Mouse (Mus musculus) forebrain, embryonic 16.5 days (tissue): ENCODE results near the gene Tsfm. TPM values are rescaled to one million over a fixed set of nuclear protein-coding genes. Genes with fewer than 3 reads are reported as not detected.

Experiments
- ATAC-seq: fragments of 200-750 bp; cut with Nextera tagmentation; 2 replicates; pipeline ENCODE4 v1.8.0; 2017; ENCODE audit warnings: mild to moderate bottlenecking, moderate library complexity
- H3K27ac ChIP-seq: fragments of 300-500 bp; sonication (generic); 2 replicates; pipeline ENCODE4 v1.5.1; 2014; ENCODE audit warnings: low read length, control low read depth
- H3K27me3 ChIP-seq: fragments of 300-500 bp; sonication (generic); replicated peaks from 2 replicates; pipeline ENCODE4 v1.6.1; 2014; ENCODE audit warnings: low read length; ENCODE audit not compliant: control insufficient read depth, insufficient read depth
- H3K36me3 ChIP-seq: fragments of 300-500 bp; sonication (generic); 2 replicates; pipeline ENCODE4 v1.6.1; 2014; ENCODE audit not compliant: control insufficient read depth, insufficient read depth
- H3K4me1 ChIP-seq: fragments of 300-500 bp; sonication (generic); replicated peaks from 2 replicates; pipeline ENCODE4 v1.6.1; 2014; ENCODE audit warnings: low read length; ENCODE audit not compliant: control insufficient read depth, insufficient read depth
- H3K4me2 ChIP-seq: fragments of 300-500 bp; sonication (generic); 2 replicates; pipeline ENCODE4 v1.6.1; 2014; ENCODE audit warnings: mild to moderate bottlenecking, low read length, control low read depth
- H3K4me3 ChIP-seq: fragments of 300-500 bp; sonication (generic); replicated peaks from 2 replicates; pipeline ENCODE4 v1.5.1; 2014; ENCODE audit warnings: mild to moderate bottlenecking, low read length, control low read depth
- H3K9ac ChIP-seq: fragments of 300-500 bp; sonication (generic); replicated peaks from 2 replicates; pipeline ENCODE4 v1.6.1; 2014; ENCODE audit warnings: low read depth, low read length, control low read depth
- H3K9me3 ChIP-seq: fragments of 300-500 bp; sonication (generic); 2 replicates; pipeline ENCODE4 v1.6.1; 2016; ENCODE audit warnings: low read length; ENCODE audit not compliant: control insufficient read depth
- WGBS: fragments of 180-500 bp; shearing (Covaris S2); extraction: QIAGEN DNeasy Blood & Tissue Kit; methylation state at CpG from one replicate; pipeline ENCODE4 v1.1.7; 2014; 5-methylcytosine and 5-hydroxymethylcytosine counted together
- polyA plus RNA-seq: library from polyadenylated mRNA; unstranded; fragments of >200 nt; fragmentation: Nextera tagmentation; extraction: Ambion mirVana; gene quantifications from 2 replicates; pipeline ENCODE4 v1.2.1, GENCODE M21; 2015

The Tsfm gene
- polyA plus RNA-seq, 1 experiment from 2014 or later: 66.0 TPM

DNA sequence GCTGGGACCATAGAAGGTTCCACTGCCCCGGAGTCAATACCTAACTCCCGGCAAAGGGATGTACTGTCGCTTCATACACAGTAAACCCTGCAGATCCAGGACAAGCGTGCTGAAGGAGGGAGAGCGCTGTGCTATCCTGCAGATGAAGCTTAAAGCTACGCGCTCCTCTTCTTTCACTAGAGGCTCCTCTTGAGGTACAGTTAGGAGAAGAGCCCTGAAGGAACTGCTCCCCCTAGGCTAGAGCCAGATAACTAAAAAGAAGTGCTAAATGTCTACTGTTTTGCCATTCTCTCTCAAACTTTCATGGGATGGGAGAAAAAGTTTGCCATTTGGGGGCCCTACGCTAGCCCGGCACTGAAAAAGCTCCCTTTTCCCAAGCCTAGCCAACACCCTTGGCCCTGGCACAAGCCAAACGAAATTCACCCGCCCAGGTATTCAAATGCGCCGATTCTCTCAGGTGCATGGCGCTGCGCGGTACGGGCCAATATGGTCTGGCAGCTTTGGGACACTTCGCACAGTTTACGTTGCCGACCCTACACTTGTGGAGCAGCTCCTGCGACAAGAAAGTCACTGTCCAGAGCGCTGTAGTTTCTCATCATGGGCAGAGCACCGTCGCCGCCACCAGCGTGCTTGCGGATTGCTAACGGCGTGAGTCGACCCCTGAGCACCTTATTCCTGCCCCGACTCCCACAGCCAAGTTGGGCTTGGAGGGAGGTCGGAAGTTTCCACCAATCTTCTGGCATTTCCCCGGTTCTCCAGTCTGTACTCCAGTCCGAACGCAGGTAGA, 18.2 kb upstream of the Tsfm start:
- Histone ChIP-seq H3K9me3 (no peaks in the 10 kb centered on the region), H3K4me2 (no peak overlapping the region), H3K27me3 (peaks cover 38% of the 10 kb centered on the region), H3K36me3 (no peaks in the 10 kb centered on the region), H3K4me3 (no peak overlapping the region), H3K27ac (no peak overlapping the region), H3K4me1 (0 out of 2 replicates have a peak, but pooled peaks cover 4% of the 10 kb centered on the region), H3K9ac (no peak overlapping the region)
- WGBS: 5% methylated on average over 35 of the region's 35 CpGs
- ATAC-seq: no peak

DNA sequence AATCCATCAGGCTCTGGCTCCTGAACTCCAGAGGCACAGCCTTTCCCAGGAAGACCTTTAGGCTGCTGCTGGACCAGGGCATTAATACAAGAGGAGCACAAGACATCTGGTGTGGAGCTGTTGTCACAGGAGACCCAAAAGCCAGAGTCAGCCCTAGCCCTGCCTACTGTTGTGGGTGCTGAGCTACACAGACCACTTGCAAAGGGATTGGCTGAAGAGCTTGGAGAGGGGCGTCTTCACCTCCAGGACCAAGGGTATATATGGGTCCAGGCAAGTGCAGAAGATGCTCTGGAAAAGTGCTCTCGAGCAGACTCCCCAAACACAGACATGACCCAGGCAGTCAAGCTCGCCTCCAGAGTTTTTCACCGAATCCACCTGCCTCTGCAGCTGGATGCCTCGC, 17.3 kb upstream of the Tsfm start, which contains the start of gene Cyp27b1:
TSS of gene Cyp27b1 (plus strand) at position 297 of the 400 bp plus-strand sequence.
- Histone ChIP-seq H3K27ac (no peak within 1 kb of the TSS), H3K9ac (no peak within 1 kb of the TSS), H3K4me2 (no peak within 1 kb of the TSS), H3K9me3 (no peaks in the 10 kb centered on the region), H3K36me3 (no peaks in the 10 kb centered on the region), H3K4me3 (no peak within 1 kb of the TSS), H3K27me3 (peaks cover 38% of the 10 kb centered on the region), H3K4me1 (peaks cover 4% of the 10 kb centered on the region; the same call in 1 of the 2 replicates)
- no peak for ATAC-seq
- 17% methylated on average over 5 of the region's 5 CpGs for WGBS

DNA sequence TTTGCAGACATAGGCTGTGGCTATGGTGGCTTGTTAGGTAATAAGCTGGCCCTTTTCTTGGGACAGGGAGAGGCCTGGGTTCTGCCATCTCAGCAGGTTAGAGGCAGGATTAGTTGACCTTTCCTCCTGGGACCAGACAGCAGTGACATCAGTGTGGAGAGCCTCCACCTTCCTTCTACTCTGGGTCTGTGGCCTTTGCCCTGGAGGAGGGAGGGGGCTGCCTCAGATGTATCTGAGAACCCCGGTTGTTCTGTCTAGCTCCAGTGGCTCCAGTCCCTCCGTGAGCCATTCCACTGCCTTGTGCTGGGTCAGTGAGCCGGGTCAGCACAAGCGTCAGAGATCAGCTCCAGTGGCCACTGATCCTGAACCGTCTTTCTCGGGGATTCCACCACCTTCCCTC, 12.5 kb upstream of the Tsfm start:
- Histone ChIP-seq H3K4me3 (no peak overlapping the region), H3K27me3 (peaks cover 11% of the 10 kb centered on the region; the same call in 1 of the 2 replicates), H3K36me3 (no peaks in the 10 kb centered on the region), H3K27ac (no peak overlapping the region), H3K4me2 (no peak overlapping the region), H3K9ac (no peak overlapping the region), H3K4me1 (peaks cover 12% of the 10 kb centered on the region), H3K9me3 (no peaks in the 10 kb centered on the region)
- no peak for ATAC-seq
- WGBS: 88% methylated on average over 6 of the region's 6 CpGs

DNA sequence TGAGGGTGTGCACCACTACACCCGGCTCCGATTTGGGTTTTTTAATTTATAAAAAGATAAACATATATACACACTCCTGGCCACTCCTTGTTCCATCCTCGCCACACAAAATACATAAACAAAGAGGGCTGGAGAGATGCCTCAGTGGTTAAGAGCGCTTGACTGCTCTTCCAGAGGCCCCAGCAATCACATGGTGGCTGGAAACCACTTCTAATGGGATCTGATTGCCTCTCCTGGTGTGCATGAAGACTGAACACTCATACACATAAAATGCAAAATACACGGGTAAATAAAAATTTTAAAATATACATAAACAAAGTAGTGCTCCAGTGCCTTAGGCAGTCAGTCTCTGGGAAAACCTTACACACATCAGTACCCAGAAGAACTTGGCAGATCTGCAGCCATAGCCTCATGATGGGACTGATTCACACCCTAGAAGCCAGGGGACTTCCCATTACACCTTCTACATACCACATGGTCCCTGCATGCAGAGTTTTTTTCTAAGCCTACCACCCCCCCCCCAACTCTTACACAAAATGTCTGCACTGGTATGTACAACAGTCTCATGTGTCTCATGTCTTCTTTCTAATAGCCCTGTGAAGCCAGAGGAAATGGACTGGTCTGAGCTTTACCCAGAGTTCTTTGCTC, 12.0 kb upstream of the Tsfm start:
- WGBS: 19% methylated on average over 5 of the region's 5 CpGs
- H3K36me3 ChIP-seq: no peaks in the 10 kb centered on the region
- ATAC-seq: no peak

DNA sequence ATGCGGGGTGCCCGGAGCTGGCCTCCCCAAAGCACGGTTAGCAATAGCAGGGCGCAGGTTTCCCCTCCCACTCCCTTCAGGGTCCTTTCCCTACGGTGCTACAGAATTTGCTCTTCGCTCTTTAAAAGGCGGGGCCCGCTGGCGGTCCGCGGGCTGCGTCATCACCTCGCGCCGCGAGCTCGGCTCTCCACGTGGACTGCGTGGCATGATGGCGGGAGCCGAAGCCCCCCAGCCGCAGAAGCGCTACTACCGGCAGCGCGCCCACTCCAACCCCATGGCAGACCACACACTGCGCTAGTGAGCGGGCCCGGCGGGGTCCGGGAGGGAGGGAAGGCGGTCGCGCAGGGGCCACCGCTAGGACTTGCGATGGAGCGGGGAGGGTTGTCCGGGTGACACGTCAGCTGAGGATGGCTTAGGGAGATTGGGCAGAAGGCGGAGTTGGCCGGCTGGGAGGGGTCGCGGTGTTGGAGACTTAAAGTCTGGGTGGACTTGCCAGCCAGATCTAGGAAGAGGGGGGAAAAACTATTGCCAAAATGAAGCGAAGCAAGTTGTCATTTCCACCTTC, 11.2 kb upstream of the Tsfm start:
- Histone ChIP-seq H3K4me2 (peak overlapping the region; percentile 97), H3K9me3 (no peaks in the 10 kb centered on the region), H3K27ac (no peak overlapping the region), H3K36me3 (no peaks in the 10 kb centered on the region), H3K9ac (peak overlapping the region; percentile 71), H3K4me3 (peak overlapping the region; percentile 64), H3K27me3 (0 out of 2 replicates have a peak, but pooled peaks cover 2% of the 10 kb centered on the region), H3K4me1 (peaks cover 12% of the 10 kb centered on the region)
- WGBS: under 1% methylated on average over 44 of the region's 44 CpGs
- peak; percentile 88 for ATAC-seq

More for the DNA sequence above, 12.0 kb upstream of the Tsfm start:
- H3K4me3 ChIP-seq: peak overlapping the region; percentile 64
- H3K27me3 ChIP-seq: peaks cover 5% of the 10 kb centered on the region; the same call in 1 of the 2 replicates
- peak overlapping the region; percentile 71; the same call in 1 of the 2 replicates for H3K9ac ChIP-seq
- peaks cover 12% of the 10 kb centered on the region for H3K4me1 ChIP-seq
- no peaks in the 10 kb centered on the region for H3K9me3 ChIP-seq
- H3K27ac ChIP-seq: no peak overlapping the region
- H3K4me2 ChIP-seq: peak overlapping the region; percentile 97

DNA sequence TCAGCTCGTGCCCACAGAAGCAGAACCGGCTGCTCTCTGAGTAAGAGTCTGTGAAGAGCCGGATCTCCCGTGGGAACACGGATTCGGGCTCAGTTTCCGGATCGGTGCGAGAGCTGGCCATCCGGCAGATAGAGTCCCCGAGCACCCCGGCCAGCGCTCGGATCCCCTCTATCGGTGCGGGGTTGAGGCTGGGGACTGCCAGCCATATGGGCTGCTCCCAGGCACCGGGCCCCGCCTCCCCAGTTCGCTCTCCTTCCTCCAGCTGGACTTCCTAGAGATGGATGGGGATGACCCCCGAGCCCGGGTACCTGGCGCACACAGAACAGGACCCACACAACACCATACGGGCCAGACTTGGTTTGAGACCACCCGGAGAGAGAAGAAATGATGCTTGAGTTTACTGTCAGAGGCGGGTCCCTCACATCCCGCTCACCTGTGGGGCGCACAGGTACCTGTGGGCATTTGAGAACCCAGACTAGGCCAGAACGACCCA, 10.7 kb upstream of the Tsfm start, which contains the start of the genes Mettl1 and Eef1akmt3:
TSS of gene Mettl1 (plus strand) at position 141 of the 493 bp plus-strand sequence.
TSS of gene Eef1akmt3 (minus strand) at position 240 of the 493 bp plus-strand sequence.
- no peak within 1 kb of the TSS for H3K27ac ChIP-seq
- H3K4me2 ChIP-seq: peak within 1 kb of the TSS; percentile 97
- H3K27me3 ChIP-seq: 0 out of 2 replicates have a peak, but pooled peaks cover 2% of the 10 kb centered on the region
- no peaks in the 10 kb centered on the region for H3K36me3 ChIP-seq
- ATAC-seq: peak; percentile 65
- H3K4me3 ChIP-seq: peak within 1 kb of the TSS; percentile 64
- H3K9ac ChIP-seq: peak within 1 kb of the TSS; percentile 71
- WGBS: under 1% methylated on average over 28 of the region's 28 CpGs
- H3K9me3 ChIP-seq: no peaks in the 10 kb centered on the region
- H3K4me1 ChIP-seq: peaks cover 12% of the 10 kb centered on the region

DNA sequence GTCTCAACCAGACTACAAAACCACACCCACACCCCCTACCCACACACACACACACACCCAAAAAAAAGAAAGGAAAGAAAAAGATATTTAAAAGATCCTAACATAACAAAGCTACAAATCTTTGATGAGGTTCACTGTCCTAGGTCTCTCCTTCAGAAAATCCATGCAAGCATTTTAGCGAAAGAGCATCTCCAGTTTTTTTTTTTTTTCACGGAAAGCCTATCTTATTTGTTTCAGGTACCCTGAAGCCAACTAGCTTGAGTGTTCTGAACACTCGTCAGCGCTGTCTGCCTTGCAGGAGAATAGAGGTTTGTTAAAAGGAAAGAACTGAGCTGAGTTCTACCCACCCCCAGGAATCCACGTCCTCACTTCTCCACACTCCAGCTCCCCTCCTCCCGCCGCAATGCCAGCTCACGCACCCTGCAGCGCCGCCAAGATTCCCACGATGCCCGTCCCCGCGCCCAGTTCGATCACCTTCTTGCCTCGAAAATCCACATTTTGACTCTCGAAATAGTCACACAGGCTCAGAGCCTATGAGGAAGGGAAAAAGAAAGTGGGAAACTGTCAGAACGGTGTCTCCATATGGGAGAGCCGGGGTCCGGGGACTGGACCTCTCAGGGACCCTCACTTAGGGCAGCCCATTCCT, 10.1 kb upstream of the Tsfm start:
- Histone ChIP-seq H3K4me3 (peak overlapping the region; percentile 64), H3K27me3 (0 out of 2 replicates have a peak, but pooled peaks cover 2% of the 10 kb centered on the region), H3K36me3 (no peaks in the 10 kb centered on the region), H3K4me1 (peaks cover 12% of the 10 kb centered on the region), H3K27ac (no peak overlapping the region), H3K4me2 (peak overlapping the region; percentile 97), H3K9me3 (no peaks in the 10 kb centered on the region), H3K9ac (peak overlapping the region; percentile 71)
- peak; percentile 4; the same call in 1 of the 2 replicates for ATAC-seq
- 2% methylated on average over 20 of the region's 20 CpGs for WGBS

DNA sequence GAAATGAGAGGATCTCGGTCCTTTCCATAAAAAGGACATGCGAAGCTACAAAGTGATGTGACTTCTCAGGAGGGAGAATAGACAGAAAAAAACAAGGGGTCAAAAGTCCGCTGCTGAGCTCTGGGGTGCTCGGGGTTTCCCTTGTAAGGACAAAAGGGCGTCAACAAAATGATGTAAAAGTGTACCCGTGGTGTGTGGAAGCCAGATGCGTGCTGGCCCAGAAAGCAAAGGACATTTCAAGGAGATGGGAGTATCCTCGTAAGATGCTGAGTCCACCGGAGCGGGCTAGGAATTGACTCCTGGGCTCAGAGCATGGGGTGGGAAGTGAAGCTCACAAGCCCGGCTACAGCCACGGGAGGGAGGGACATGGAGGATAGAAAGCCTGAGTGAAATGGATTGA, 7.0 kb upstream of the Tsfm start:
- Histone ChIP-seq H3K4me3 (no peak overlapping the region), H3K36me3 (no peaks in the 10 kb centered on the region), H3K9me3 (no peaks in the 10 kb centered on the region), H3K27ac (no peak overlapping the region), H3K9ac (no peak overlapping the region), H3K4me1 (peaks cover 10% of the 10 kb centered on the region), H3K4me2 (no peak overlapping the region), H3K27me3 (0 out of 2 replicates have a peak, but pooled peaks cover 2% of the 10 kb centered on the region)
- WGBS: 77% methylated on average over 12 of the region's 12 CpGs
- no peak for ATAC-seq
